Mouse (Mus musculus) CH12F3 (cell line): ENCODE results near the gene Rai14.

Source experiments
- in situ Hi-C: fragments of 300-500 bp; cut with MboI; formaldehyde crosslinking; loops from 2 replicates; pipeline ENCODE4 v1.14.3; 2020; ENCODE audit warnings: low sequenced_read_pairs

Rai14 gene

GRCm38 (mm10) chr15:10691481-10691880 lies 22.9 kb downstream of the Rai14 start:
- in situ Hi-C loops, result no loop called here

DNA sequence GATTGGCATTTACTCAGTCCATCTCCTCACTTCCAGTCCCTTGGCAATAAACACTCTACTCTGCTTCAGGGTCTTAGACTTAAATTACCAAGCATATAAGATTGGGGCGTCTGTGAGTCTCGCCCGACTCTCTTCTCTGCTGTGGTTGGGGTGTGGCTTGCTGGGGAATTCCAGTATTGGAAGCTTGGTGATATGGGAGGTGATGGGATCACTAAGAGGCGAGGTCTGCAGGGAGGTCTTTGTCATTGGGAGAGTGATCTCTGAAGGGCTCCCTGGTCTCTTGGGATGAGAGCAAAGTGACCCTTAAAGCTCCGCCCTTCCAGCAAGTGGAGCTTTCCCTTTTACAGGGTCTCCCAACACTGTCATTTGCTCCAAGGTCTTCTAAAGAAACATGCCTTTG lies 23.5 kb downstream of the Rai14 start:
- in situ Hi-C loops, result no loop called here

DNA sequence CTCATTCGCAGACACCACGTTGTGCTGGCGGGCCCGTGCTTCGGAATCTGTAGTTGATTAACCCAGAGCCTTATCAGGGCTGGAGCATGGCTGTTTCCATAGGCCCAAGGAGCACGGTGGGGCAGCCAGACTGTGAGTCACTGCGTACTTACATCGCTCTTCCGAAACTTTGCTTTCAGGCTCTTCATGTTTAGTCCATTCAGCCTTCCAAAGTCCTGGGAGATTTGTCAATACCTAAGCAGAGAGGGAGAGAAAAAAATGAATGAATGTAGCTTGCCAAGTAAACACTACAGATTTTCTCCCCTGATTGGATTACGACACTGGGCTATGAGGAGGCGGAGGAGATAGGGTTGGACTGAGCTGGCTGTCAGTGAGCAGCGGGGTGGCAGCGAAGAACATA lies 24.2 kb downstream of the Rai14 start:
- in situ Hi-C loops, result no loop called here

DNA sequence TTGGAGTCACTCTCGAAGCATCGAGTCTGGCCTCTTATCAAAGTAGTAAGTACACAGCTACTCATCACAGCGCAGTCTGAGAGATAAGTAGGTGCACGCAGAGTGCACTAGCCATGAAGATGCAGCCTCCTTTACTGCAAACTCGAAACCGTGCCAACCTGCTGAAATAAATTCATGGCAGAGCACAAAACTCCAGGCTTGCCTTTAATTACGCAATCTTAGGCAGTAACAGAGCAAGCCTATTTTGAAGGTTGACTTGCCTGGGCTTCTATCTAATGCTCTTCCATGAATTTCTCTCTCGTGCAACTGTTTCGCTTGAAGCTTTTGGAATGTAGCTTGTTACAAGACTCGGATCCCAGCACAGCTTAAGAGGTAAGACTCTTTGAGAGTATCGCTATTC lies 25.1 kb downstream of the Rai14 start:
- in situ Hi-C loops, result no loop called here

DNA sequence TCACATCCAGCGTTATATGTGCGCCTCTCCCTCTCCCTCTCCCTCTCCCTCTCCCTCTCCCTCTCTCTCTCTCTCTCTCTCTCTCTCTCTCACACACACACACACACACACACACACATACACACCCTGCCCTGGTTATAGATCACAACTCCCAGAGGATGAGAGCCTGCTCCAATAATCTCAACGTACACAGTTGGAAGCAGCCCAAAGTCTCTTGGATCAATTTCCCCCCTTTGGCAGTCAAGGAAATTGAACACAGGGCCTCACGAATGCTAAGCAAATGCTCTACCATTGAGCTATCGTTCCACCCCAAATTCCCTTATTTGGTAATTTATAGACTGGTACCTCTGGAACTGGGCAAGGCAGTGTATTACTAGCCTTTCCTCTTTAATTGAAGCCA lies 25.7 kb downstream of the Rai14 start:
- in situ Hi-C loops, result no loop called here

DNA sequence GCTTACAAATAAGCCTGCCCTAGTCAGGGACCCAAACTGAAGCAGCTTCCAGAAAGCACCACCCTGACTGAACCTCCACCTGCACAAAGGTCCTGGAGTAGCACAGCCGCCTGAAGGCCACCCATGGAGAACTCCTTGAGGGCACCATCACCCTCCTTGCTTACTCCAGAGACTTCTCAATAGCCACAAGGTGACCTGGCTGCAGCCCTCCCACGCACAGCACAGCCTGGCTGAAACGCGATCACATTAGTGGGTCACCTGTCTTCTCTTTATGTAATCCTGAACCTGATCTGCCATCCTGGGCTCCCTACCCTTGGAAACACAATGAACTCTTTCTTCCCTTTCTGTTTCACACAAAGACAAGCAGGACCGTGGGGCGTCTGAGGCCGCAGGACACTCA lies 27.1 kb downstream of the Rai14 start:
- in situ Hi-C loops, result no loop called here

- in situ Hi-C loops, result no loop called here
Measured at GRCm38 (mm10) chr15:10685692-10686430, 28.6 kb downstream of the Rai14 start.

DNA sequence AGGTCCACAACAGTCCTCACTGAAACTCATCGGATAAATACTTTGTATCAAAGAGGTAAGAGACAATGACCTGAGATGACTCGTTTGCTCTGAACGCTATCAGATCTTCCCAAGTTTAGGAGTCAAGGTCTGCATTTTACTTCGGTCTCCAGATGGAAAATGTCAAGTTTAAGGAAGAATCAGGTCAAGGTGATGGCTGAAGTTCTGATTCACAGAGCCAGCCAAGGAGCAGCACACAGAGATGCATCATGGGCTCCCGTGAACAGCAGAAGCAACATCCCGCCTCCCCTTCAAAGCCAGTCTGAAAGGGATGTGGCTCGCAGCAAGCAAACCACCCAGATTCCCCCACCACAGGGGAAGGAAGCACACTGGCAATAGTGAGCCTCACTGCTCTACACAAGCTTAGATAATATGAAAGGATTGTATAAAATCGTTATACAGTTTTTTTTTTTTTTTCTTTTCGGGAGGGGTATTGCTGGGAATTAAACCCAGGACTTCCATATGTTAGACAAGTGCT lies 30.7 kb downstream of the Rai14 start:
- in situ Hi-C loops, result no loop called here

DNA sequence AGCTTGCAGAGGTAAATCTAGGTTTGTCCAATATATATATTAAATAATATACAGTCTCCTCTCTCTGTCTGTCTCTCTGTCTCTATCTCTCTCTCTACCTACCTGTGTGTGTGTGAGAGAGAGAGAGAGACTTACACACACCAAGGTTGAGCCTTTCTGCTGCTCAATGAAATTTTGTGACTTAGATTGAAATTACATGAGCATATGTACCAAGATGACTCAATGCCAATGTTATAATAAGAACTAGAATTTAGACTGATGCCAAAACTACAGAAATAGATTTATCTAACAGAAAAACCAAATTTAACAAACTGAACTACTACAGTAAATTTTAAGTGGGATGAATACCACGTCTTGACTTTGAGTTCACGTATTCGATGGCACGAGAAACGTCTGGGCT lies 33.9 kb downstream of the Rai14 start:
- in situ Hi-C loops, result no loop called here

GRCm38 (mm10) chr15:10679571-10679970 lies 34.9 kb downstream of the Rai14 start:
- in situ Hi-C loops, result no loop called here

- in situ Hi-C loops, result no loop called here
Measured at GRCm38 (mm10) chr15:10675801-10676200, 38.6 kb downstream of the Rai14 start.

DNA sequence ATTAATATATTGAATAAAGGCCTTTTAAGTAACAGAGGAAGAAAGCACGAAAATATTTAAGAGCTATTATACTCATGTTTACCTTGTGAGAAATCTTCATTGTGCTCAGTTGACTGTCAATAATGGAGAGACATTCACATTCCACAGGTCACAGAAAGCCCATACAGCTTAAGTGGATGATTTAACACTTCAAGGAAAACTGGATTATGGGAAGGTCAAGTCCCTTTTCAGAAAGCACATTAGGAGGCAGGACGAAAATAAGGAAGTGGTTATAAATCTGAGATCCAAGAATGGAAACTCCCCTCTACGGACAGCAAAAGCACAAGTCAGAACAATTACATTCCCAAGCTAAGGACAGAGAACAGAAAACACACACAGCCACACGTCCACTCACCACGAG lies 41.5 kb downstream of the Rai14 start:
- in situ Hi-C loops, result no loop called here

DNA sequence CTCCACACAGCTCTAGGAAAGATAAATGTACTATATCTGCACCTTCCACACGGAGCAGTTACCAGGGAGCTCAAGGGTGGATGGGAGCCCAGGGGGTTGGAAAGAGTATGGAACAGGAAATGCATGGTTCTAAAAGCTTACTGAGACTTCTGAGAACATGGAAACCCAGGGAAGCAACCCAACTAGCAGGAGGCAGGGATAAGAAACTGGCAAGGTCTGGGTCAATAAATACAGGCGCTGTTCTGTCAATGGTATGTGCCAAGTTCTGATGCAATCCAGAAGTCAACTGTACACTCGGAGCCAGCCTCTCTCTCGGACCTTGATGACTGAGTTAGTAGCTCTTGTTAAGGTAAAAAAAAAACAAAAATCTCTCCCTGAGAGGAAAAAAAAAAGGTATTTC lies 42.6 kb downstream of the Rai14 start:
- in situ Hi-C loops, result no loop called here

DNA sequence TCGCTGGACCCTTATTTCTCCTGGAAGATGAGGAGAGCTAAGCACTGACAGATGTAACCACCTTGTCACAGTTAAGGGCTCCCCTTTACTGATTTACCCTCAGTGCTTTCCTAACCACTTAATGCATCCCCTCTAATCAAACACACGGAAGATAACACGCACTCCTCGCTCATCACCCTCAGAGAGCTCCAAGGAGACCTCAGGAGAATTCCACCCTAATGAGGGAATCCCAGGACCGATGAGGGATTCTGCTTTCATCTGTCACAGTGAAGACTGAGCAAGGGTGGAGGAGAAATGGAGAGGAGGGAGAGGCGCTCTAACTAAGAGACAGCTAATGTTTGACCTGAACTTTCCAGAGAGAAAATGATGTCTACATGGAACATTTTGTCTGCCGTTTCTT lies 44.3 kb downstream of the Rai14 start:
- in situ Hi-C loops, result no loop called here

- in situ Hi-C loops, result no loop called here
Measured at GRCm38 (mm10) chr15:10668120-10668900, 46.1 kb downstream of the Rai14 start.

GRCm38 (mm10) chr15:10665816-10666215 lies 48.6 kb downstream of the Rai14 start:
- in situ Hi-C loops, result no loop called here

DNA sequence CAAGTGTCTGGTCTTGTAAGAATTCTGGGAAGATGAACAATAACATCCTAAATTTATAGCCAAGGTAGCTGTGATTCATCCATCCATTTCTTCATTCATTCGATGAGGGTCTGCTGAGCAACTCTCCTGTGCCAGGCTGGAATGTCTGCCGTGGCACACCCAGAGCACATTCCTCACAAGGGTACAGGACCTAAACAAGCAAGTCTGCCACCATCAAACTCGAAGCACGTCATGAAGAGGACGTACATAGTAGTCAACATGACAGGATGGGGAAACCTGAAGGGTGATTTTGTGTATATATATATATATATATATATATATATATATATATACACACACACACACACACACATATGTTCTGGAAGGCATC lies 49.9 kb downstream of the Rai14 start:
- in situ Hi-C loops, result no loop called here

GRCm38 (mm10) chr15:10663793-10664528 lies 50.5 kb downstream of the Rai14 start:
- in situ Hi-C loops, result no loop called here

DNA sequence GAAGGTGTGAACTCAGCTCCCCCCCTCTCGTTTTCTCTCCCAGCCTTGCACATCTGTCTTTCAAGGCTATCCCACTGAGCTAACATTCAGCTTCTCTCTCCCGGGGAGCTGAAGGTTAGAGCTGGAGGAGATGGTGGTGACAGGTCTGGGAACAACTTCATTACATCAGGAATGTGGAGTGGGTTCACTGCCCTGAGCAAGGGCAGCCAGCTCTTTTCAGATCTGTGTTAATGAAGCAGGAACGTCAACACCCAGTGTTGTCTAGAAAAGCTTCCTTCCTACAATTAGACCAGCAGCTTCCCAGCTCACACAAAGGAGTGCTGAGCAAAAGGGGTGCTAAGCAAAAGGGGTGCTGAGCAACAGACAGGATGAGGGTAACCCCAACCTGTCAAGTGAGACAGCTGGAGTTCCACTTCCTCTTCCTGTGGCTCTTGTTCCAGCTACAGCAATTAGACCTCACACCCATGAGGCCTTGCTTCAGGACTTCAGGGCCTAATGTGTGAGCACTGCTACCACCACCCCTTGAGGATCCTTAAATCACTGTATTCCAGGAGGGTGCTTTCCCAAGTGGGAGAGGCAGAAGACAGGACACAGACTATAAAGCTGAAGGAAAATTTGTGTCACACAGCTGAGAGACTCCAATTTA lies 52.3 kb downstream of the Rai14 start:
- in situ Hi-C loops, result no loop called here

GRCm38 (mm10) chr15:10658803-10659202 lies 55.6 kb downstream of the Rai14 start:
- in situ Hi-C loops, result no loop called here

DNA sequence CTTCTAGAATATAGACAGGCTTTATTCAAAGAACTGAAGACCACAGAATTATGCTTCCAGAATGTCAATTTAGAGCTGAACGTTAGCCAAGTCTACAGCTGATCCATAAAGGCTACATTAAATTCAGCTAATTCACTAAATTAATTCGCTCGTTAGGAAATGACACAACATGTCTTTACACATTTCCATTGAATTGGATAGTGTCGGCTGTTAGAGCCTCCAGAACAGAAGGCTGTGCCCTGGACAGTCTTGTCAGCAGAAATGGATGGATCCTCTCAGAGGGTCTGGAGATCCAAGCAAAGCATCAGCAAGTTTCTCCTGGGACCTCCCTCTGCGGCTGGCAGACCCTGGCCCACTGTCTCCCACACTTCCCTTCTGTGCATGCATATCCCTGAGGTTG lies 58.3 kb downstream of the Rai14 start:
- in situ Hi-C loops, result no loop called here
